ENCODE assay signal across 8 mouse cellular contexts in genomic region chr7:139683706-139684552, GRCm38 (mm10). TPM values are rescaled to one million over a fixed set of nuclear protein-coding genes. Genes with fewer than 3 reads are reported as not detected.
DNase-seq lines count a peak whose midpoint lies in the region; ATAC-seq and TF ChIP-seq lines count a peak whose summit lies in the region.

TSS of gene Cfap46 (minus strand) at chr7:139683817.

- no peak for TF ChIP-seq CTCF in C2C12 (IDR thresholded peaks at IDR 0.05; ENCODE audit: control insufficient read depth, insufficient read depth, insufficient read length)
- no peak for TF ChIP-seq CTCF in embryonic fibroblast, embryonic 13.5 days (IDR thresholded peaks at IDR 0.05; ENCODE audit: borderline replicate concordance, insufficient read depth, low read length)
- TF ChIP-seq CTCF in kidney, postnatal 0 days (IDR thresholded peaks at IDR 0.05; ENCODE audit: low read depth), result no peak
- no peak for TF ChIP-seq CTCF in liver, adult 2 months (IDR thresholded peaks at IDR 0.05; ENCODE audit: low read depth, low read length)

- peak within 1 kb of the TSS; percentile 48 for H3K4me3 ChIP-seq in C2C12 (ENCODE audit: insufficient read depth, poor library complexity, severe bottlenecking)
- H3K4me3 ChIP-seq in embryonic fibroblast, embryonic 13.5 days (ENCODE audit: insufficient read depth, low read length), result peak within 1 kb of the TSS; percentile 79
- peak within 1 kb of the TSS; percentile 65 for H3K4me3 ChIP-seq in heart, embryonic 13.5 days
- peak within 1 kb of the TSS; percentile 39 for H3K4me3 ChIP-seq in kidney, postnatal 0 days (replicated peaks; ENCODE audit: low read depth, low read length)
- peak within 1 kb of the TSS; percentile 48 for H3K4me3 ChIP-seq in liver, adult 2 months (ENCODE audit: insufficient read depth, low read depth, low read length)
- peak within 1 kb of the TSS; percentile 36 for H3K4me3 ChIP-seq in myocyte
- H3K4me3 ChIP-seq in stomach, embryonic 16.5 days (replicated peaks; ENCODE audit: low read length), result peak within 1 kb of the TSS; percentile 64

- peak within 1 kb of the TSS; percentile 81 for H3K9ac ChIP-seq in heart, embryonic 13.5 days
- H3K9ac ChIP-seq in kidney, postnatal 0 days (ENCODE audit: low read depth, low read length), result 0 out of 2 replicates have a peak within 1 kb of the TSS, but pooled peaks have one; percentile 42
- H3K9ac ChIP-seq in liver, adult 2 months (ENCODE audit: low read depth, low read length), result peak within 1 kb of the TSS; percentile 36; the same call in 1 of the 2 replicates
- peak within 1 kb of the TSS; percentile 71 for H3K9ac ChIP-seq in stomach, embryonic 16.5 days (ENCODE audit: low read length)

- H3K9me3 ChIP-seq in heart, embryonic 13.5 days, result no peaks in the 10 kb centered on the region
- no peaks in the 10 kb centered on the region for H3K9me3 ChIP-seq in kidney, postnatal 0 days (replicated peaks; ENCODE audit: low read length)
- no peaks in the 10 kb centered on the region for H3K9me3 ChIP-seq in stomach, embryonic 16.5 days (replicated peaks; ENCODE audit: control insufficient read depth, low read length)

- no peaks in the 10 kb centered on the region for H3K79me3 ChIP-seq in C2C12 (ENCODE audit: low read depth)

- 2% methylated on average over 31 of the region's 31 CpGs for WGBS in heart, embryonic 13.5 days
- WGBS in kidney, postnatal 0 days, result under 1% methylated on average over 31 of the region's 31 CpGs
- WGBS in liver, adult 2 months, result 2% methylated on average over 31 of the region's 31 CpGs
- 1% methylated on average over 31 of the region's 31 CpGs for WGBS in stomach, embryonic 16.5 days

- no peaks in the 10 kb centered on the region for H3K4me1 ChIP-seq in embryonic fibroblast, embryonic 13.5 days (ENCODE audit: control insufficient read depth, insufficient read depth, low read length)
- H3K4me1 ChIP-seq in heart, embryonic 13.5 days, result peaks cover 9% of the 10 kb centered on the region
- H3K4me1 ChIP-seq in kidney, postnatal 0 days (replicated peaks; ENCODE audit: insufficient read depth, low read length), result 0 out of 2 replicates have a peak, but pooled peaks cover 6% of the 10 kb centered on the region
- 0 out of 2 replicates have a peak, but pooled peaks cover 2% of the 10 kb centered on the region for H3K4me1 ChIP-seq in liver, adult 2 months (ENCODE audit: control insufficient read depth, insufficient read depth, low read length)
- H3K4me1 ChIP-seq in stomach, embryonic 16.5 days (ENCODE audit: control insufficient read depth, insufficient read depth, low read length), result no peaks in the 10 kb centered on the region

- peak; percentile 49 for TF ChIP-seq POLR2A in embryonic fibroblast, embryonic 13.5 days (IDR thresholded peaks at IDR 0.05; ENCODE audit: low read depth, low read length)
- no peak for TF ChIP-seq POLR2A in liver, adult 2 months (IDR thresholded peaks at IDR 0.05; ENCODE audit: extremely low read depth, insufficient read depth, low read length)
- peak; percentile 45 for TF ChIP-seq POLR2A in myocyte (IDR thresholded peaks at IDR 0.05; ENCODE audit: insufficient read length, low read depth)

- H3ac ChIP-seq in C2C12 (ENCODE audit: control insufficient read depth, insufficient read length, low read depth) (peak within 1 kb of the TSS; percentile 51), myocyte (ENCODE audit: control insufficient read depth, insufficient read length) (no peak within 1 kb of the TSS)

- H3K79me2 ChIP-seq in C2C12 (ENCODE audit: control insufficient read depth, insufficient read depth) (no peaks in the 10 kb centered on the region), myocyte (ENCODE audit: control insufficient read depth, insufficient read depth) (no peaks in the 10 kb centered on the region)
- no peaks in the 10 kb centered on the region for H3K79me2 ChIP-seq in liver, adult 2 months (ENCODE audit: control insufficient read depth, insufficient read depth, low read length)

- ATAC-seq in heart, embryonic 13.5 days (ENCODE audit: extremely low read depth, insufficient number of reproducible peaks, low FRiP score, low TSS enrichment), result peak; percentile 83
- peak; percentile 86 for ATAC-seq in kidney, postnatal 0 days (replicated peaks; ENCODE audit: low FRiP score, low read depth)
- ATAC-seq in stomach, embryonic 16.5 days (ENCODE audit: insufficient read depth, low FRiP score), result peak; percentile 91

- peak; percentile 96 for DNase-seq in brain, adult 2 months (ENCODE audit: low read depth, low spot score)
- peak; percentile 92 for DNase-seq in kidney, postnatal 0 days (ENCODE audit: low spot score)
- peak; percentile 67 for DNase-seq in liver, adult 2 months (ENCODE audit: extremely low read depth, low read depth, low spot score)

- H3K36me3 ChIP-seq in C2C12 (ENCODE audit: control insufficient read depth, insufficient read depth) (no peaks in the 10 kb centered on the region), myocyte (ENCODE audit: control insufficient read depth, insufficient read depth) (no peaks in the 10 kb centered on the region)
- H3K36me3 ChIP-seq in heart, embryonic 13.5 days, result no peaks in the 10 kb centered on the region
- H3K36me3 ChIP-seq in kidney, postnatal 0 days (ENCODE audit: insufficient read depth, low read length), result no peaks in the 10 kb centered on the region
- no peaks in the 10 kb centered on the region for H3K36me3 ChIP-seq in liver, adult 2 months (ENCODE audit: control insufficient read depth, insufficient read depth, low read length)
- H3K36me3 ChIP-seq in stomach, embryonic 16.5 days (ENCODE audit: control insufficient read depth, insufficient read depth, low read length), result no peaks in the 10 kb centered on the region

- peak within 1 kb of the TSS; percentile 97 for H3K4me2 ChIP-seq in heart, embryonic 13.5 days
- H3K4me2 ChIP-seq in kidney, postnatal 0 days (ENCODE audit: low read length), result peak within 1 kb of the TSS; percentile 88
- H3K4me2 ChIP-seq in myocyte (ENCODE audit: low read depth), result peak within 1 kb of the TSS; percentile 96
- peak within 1 kb of the TSS; percentile 74 for H3K4me2 ChIP-seq in stomach, embryonic 16.5 days (ENCODE audit: low read depth, low read length)

- no peak within 1 kb of the TSS for H3K27ac ChIP-seq in embryonic fibroblast, embryonic 13.5 days (ENCODE audit: insufficient read depth, low read length)
- H3K27ac ChIP-seq in heart, embryonic 13.5 days (replicated peaks), result peak within 1 kb of the TSS; percentile 36; the same call in 1 of the 2 replicates
- H3K27ac ChIP-seq in kidney, postnatal 0 days, result 0 out of 2 replicates have a peak within 1 kb of the TSS, but pooled peaks have one; percentile 8
- H3K27ac ChIP-seq in liver, adult 2 months (replicated peaks; ENCODE audit: insufficient read depth, low read depth, low read length), result no peak within 1 kb of the TSS
- H3K27ac ChIP-seq in stomach, embryonic 16.5 days (ENCODE audit: low read length), result no peak within 1 kb of the TSS

- H3K27me3 ChIP-seq in C2C12 (ENCODE audit: control insufficient read depth, insufficient read depth, insufficient read length), result peaks cover 3% of the 10 kb centered on the region
- peaks cover 40% of the 10 kb centered on the region for H3K27me3 ChIP-seq in heart, embryonic 13.5 days (replicated peaks)
- no peaks in the 10 kb centered on the region for H3K27me3 ChIP-seq in kidney, postnatal 0 days (ENCODE audit: insufficient read depth, low read length)
- H3K27me3 ChIP-seq in liver, adult 2 months (ENCODE audit: control insufficient read depth, insufficient read depth, low read length), result no peaks in the 10 kb centered on the region
- peaks cover 24% of the 10 kb centered on the region for H3K27me3 ChIP-seq in myocyte (ENCODE audit: control insufficient read depth, insufficient read depth, insufficient read length)
- H3K27me3 ChIP-seq in stomach, embryonic 16.5 days (ENCODE audit: control insufficient read depth, insufficient read depth, low read length), result no peaks in the 10 kb centered on the region

TF ChIP-seq in C2C12, 6 proteins besides CTCF, POLR2A, EP300 and RAD21:
- TF ChIP-seq USF1 (IDR thresholded peaks at IDR 0.05; ENCODE audit: low read depth), result no peak
- no peak for TF ChIP-seq FOSL1 (IDR thresholded peaks at IDR 0.05; ENCODE audit: insufficient read depth, low read length, poor library complexity, severe bottlenecking)
- TF ChIP-seq CEBPB (IDR thresholded peaks at IDR 0.05; ENCODE audit: low read depth), result no peak
- TF ChIP-seq MYOD1 (IDR thresholded peaks at IDR 0.05; ENCODE audit: control insufficient read depth, insufficient read length, low read depth), result no peak
- no peak for TF ChIP-seq MYOG (IDR thresholded peaks at IDR 0.05; ENCODE audit: control insufficient read depth, extremely low read depth, insufficient read length)
- TF ChIP-seq MAX (IDR thresholded peaks at IDR 0.05), result no peak
TF ChIP-seq in C2C12: peak in this region for 0.

TF ChIP-seq in myocyte, 11 proteins besides CTCF, POLR2A, EP300 and RAD21:
- TF ChIP-seq MYOG (IDR thresholded peaks at IDR 0.05; ENCODE audit: control insufficient read depth in 1 of 3, insufficient read depth in 1 of 3, insufficient read length in 2 of 3, low read depth in 2 of 3), result no peak
- no peak for TF ChIP-seq USF1 (IDR thresholded peaks at IDR 0.05; ENCODE audit: low read depth)
- TF ChIP-seq MYOD1 (IDR thresholded peaks at IDR 0.05; ENCODE audit: control insufficient read depth in 1 of 3, insufficient read length in 2 of 3, low read depth in 2 of 3), result no peak
- no peak for TF ChIP-seq TCF12 (IDR thresholded peaks at IDR 0.05; ENCODE audit: insufficient read depth, poor library complexity, severe bottlenecking)
- no peak for TF ChIP-seq POLR2AphosphoS2 (IDR thresholded peaks at IDR 0.05; ENCODE audit: insufficient read length, low read depth)
- TF ChIP-seq CEBPB (IDR thresholded peaks at IDR 0.05; ENCODE audit: insufficient read depth, poor library complexity, severe bottlenecking), result no peak
- TF ChIP-seq MAX (IDR thresholded peaks at IDR 0.05; ENCODE audit: low read depth), result no peak
- no peak for TF ChIP-seq SRF (IDR thresholded peaks at IDR 0.05; ENCODE audit: control insufficient read depth, insufficient read length, low read depth)
- no peak for TF ChIP-seq REST (IDR thresholded peaks at IDR 0.05; ENCODE audit: insufficient read depth, insufficient read length)
- TF ChIP-seq TCF3 (IDR thresholded peaks at IDR 0.05; ENCODE audit: insufficient read length, low read depth), result no peak
- no peak for TF ChIP-seq E2F4 (IDR thresholded peaks at IDR 0.05; ENCODE audit: insufficient read depth)

RNA-seq across cellular contexts. Expression of gene Cfap46, which starts in this region (rescaled TPM):
- 0.15 TPM for polyA plus RNA-seq in C2C12 (2012; fragmentation: generic; extraction: Trizol)
- 0.30 TPM in 1 of 2 replicates, not detected in the other for polyA plus RNA-seq in embryonic fibroblast, embryonic 13.5 days (2011; ENCODE audit: insufficient read length, low read depth, missing spikeins)
- polyA plus RNA-seq in heart, embryonic 13.5 days (2015; fragmentation: Nextera tagmentation; extraction: Ambion mirVana), result 0.05 TPM in 1 of 2 replicates, not detected in the other
- 0.08 TPM in 1 of 2 replicates, not detected in the other for polyA plus RNA-seq in kidney, postnatal 0 days (2015; fragmentation: Nextera tagmentation; extraction: Ambion mirVana)
- 0.07 and 0.09 TPM in 2 replicates for total RNA-seq in liver, adult 2 months (2014; rRNA removed)
- 0.04 TPM in 1 of 2 replicates, not detected in the other for polyA plus RNA-seq in liver, adult 2 months (2012; rRNA removed)
- polyA plus RNA-seq in myocyte (2012; fragmentation: generic; extraction: Trizol), result 0.11 TPM
- 0.14 TPM in 1 of 2 replicates, not detected in the other for polyA plus RNA-seq in stomach, embryonic 16.5 days (2015; fragmentation: Nextera tagmentation; extraction: Ambion mirVana)

Comparison
In these comparisons a context has a peak if more than half of its experiments do, and no peak if none do; other contexts are left out.
1. Peak in ATAC-seq, H3K4me3 ChIP-seq, H3K27ac ChIP-seq, H3K9ac ChIP-seq and H3K4me2 ChIP-seq in heart, embryonic 13.5 days; RNA of the gene not detected or under 1 TPM.
2. Peak in DNase-seq, ATAC-seq, H3K4me3 ChIP-seq, H3K27ac ChIP-seq, H3K9ac ChIP-seq and H3K4me2 ChIP-seq in kidney, postnatal 0 days; RNA of the gene not detected or under 1 TPM.
3. Peak in DNase-seq, H3K4me3 ChIP-seq and H3K9ac ChIP-seq in liver, adult 2 months; RNA of the gene not detected or under 1 TPM.
4. Peak in ATAC-seq, H3K4me3 ChIP-seq, H3K9ac ChIP-seq and H3K4me2 ChIP-seq in stomach, embryonic 16.5 days; RNA of the gene not detected or under 1 TPM.